Mouse (Mus musculus): ENCODE measurements around the gene Nbr1. TPM values are rescaled to one million over a fixed set of nuclear protein-coding genes. Genes with fewer than 3 reads are reported as not detected.
"Not testable (repeated sequence)": the region's sequence is repeated elsewhere in the genome, so short reads cannot be mapped to it uniquely, and the experiment has no call there.

Gene Nbr1
- polyA plus RNA-seq, 1 experiment from 2014 or later: 34.5 TPM

GRCm38 (mm10) chr11:101602491-101602890, 50.5 kb downstream of the Nbr1 start:
- Histone ChIP-seq H3K9ac (ENCODE audit: low read length) (no peak overlapping the region), H3K36me3 (ENCODE audit: control insufficient read depth, insufficient read depth, low read length) (no peaks in the 10 kb centered on the region), H3K9me3 (ENCODE audit: control insufficient read depth, low read length) (no peaks in the 10 kb centered on the region), H3K27me3 (ENCODE audit: control insufficient read depth, insufficient read depth, low read length) (no peaks in the 10 kb centered on the region), H3K27ac (replicated peaks) (no peak overlapping the region), H3K4me3 (ENCODE audit: low read depth, low read length) (no peak overlapping the region), H3K4me2 (replicated peaks; ENCODE audit: low read depth) (no peak overlapping the region), H3K4me1 (replicated peaks; ENCODE audit: control insufficient read depth, insufficient read depth) (no peaks in the 10 kb centered on the region)
- WGBS: 15% methylated on average over 3 of the region's 3 CpGs
- DNase-seq (ENCODE audit: low spot score) (peak; percentile 83), ATAC-seq (ENCODE audit: low FRiP score, low TSS enrichment) (no peak)
- no peak for TF ChIP-seq EP300 (optimal IDR thresholded peaks at IDR 0.05)
- TF ChIP-seq CTCF (IDR thresholded peaks at IDR 0.05; ENCODE audit: low read depth): no peak

- Histone ChIP-seq H3K4me3 (ENCODE audit: low read depth, low read length) (no peak overlapping the region), H3K4me2 (replicated peaks; ENCODE audit: low read depth) (peak overlapping the region; percentile 47), H3K36me3 (ENCODE audit: control insufficient read depth, insufficient read depth, low read length) (no peaks in the 10 kb centered on the region), H3K27ac (replicated peaks) (no peak overlapping the region), H3K9ac (ENCODE audit: low read length) (no peak overlapping the region), H3K4me1 (replicated peaks; ENCODE audit: control insufficient read depth, insufficient read depth) (no peaks in the 10 kb centered on the region), H3K9me3 (ENCODE audit: control insufficient read depth, low read length) (no peaks in the 10 kb centered on the region), H3K27me3 (ENCODE audit: control insufficient read depth, insufficient read depth, low read length) (no peaks in the 10 kb centered on the region)
- no peak for DNase-seq (ENCODE audit: low spot score)
- WGBS: 2% methylated on average over 3 of the region's 3 CpGs
- TF ChIP-seq CTCF (IDR thresholded peaks at IDR 0.05; ENCODE audit: low read depth) (no peak), EP300 (optimal IDR thresholded peaks at IDR 0.05) (no peak)
- ATAC-seq (ENCODE audit: low FRiP score, low TSS enrichment): no peak
These were observed 52.2 kb downstream of the Nbr1 start for GRCm38 (mm10) chr11:101604116-101604515.

GRCm38 (mm10) chr11:101604531-101605453, 52.8 kb downstream of the Nbr1 start:
- Histone ChIP-seq H3K4me2 (replicated peaks; ENCODE audit: low read depth) (peak overlapping the region; percentile 47), H3K4me3 (ENCODE audit: low read depth, low read length) (peak overlapping the region; percentile 25; the same call in 1 of the 2 replicates)
- H3K9me3 ChIP-seq (ENCODE audit: control insufficient read depth, low read length); H3K27me3 ChIP-seq (ENCODE audit: control insufficient read depth, insufficient read depth, low read length); H3K27ac ChIP-seq (replicated peaks); ATAC-seq (ENCODE audit: low FRiP score, low TSS enrichment); H3K9ac ChIP-seq (ENCODE audit: low read length); H3K4me1 ChIP-seq (replicated peaks; ENCODE audit: control insufficient read depth, insufficient read depth); H3K36me3 ChIP-seq (ENCODE audit: control insufficient read depth, insufficient read depth, low read length): not testable (repeated sequence)
- peak; percentile 85 for DNase-seq (ENCODE audit: low spot score)
- WGBS: 1% methylated on average over 30 of the region's 30 CpGs

- H3K27me3 ChIP-seq (ENCODE audit: control insufficient read depth, insufficient read depth, low read length); H3K27ac ChIP-seq (replicated peaks); H3K4me3 ChIP-seq (ENCODE audit: low read depth, low read length); H3K4me1 ChIP-seq (replicated peaks; ENCODE audit: control insufficient read depth, insufficient read depth); ATAC-seq (ENCODE audit: low FRiP score, low TSS enrichment); DNase-seq (ENCODE audit: low spot score); H3K9ac ChIP-seq (ENCODE audit: low read length); H3K36me3 ChIP-seq (ENCODE audit: control insufficient read depth, insufficient read depth, low read length); H3K4me2 ChIP-seq (replicated peaks; ENCODE audit: low read depth); H3K9me3 ChIP-seq (ENCODE audit: control insufficient read depth, low read length): not testable (repeated sequence)
- WGBS: 89% methylated on average over 4 of the region's 4 CpGs
These were observed 55.2 kb downstream of the Nbr1 start for GRCm38 (mm10) chr11:101607134-101607533.

GRCm38 (mm10) chr11:101610445-101610844, 58.5 kb downstream of the Nbr1 start:
- no peak for TF ChIP-seq CTCF (IDR thresholded peaks at IDR 0.05; ENCODE audit: low read depth)
- TF ChIP-seq EP300 (optimal IDR thresholded peaks at IDR 0.05): no peak
- Histone ChIP-seq H3K27me3 (ENCODE audit: control insufficient read depth, insufficient read depth, low read length) (no peaks in the 10 kb centered on the region), H3K9me3 (ENCODE audit: control insufficient read depth, low read length) (no peaks in the 10 kb centered on the region), H3K36me3 (ENCODE audit: control insufficient read depth, insufficient read depth, low read length) (no peaks in the 10 kb centered on the region), H3K4me3 (ENCODE audit: low read depth, low read length) (no peak overlapping the region), H3K9ac (ENCODE audit: low read length) (no peak overlapping the region), H3K4me2 (replicated peaks; ENCODE audit: low read depth) (no peak overlapping the region), H3K27ac (replicated peaks) (no peak overlapping the region), H3K4me1 (replicated peaks; ENCODE audit: control insufficient read depth, insufficient read depth) (no peaks in the 10 kb centered on the region)
- DNase-seq (ENCODE audit: low spot score): peak; percentile 37
- ATAC-seq (ENCODE audit: low FRiP score, low TSS enrichment): peak; percentile 54; the same call in 1 of the 2 replicates
- WGBS: 19% methylated on average over 11 of the region's 11 CpGs

GRCm38 (mm10) chr11:101613596-101613995, 61.6 kb downstream of the Nbr1 start:
- H3K9ac ChIP-seq (ENCODE audit: low read length): no peak overlapping the region
- WGBS: 77% methylated on average over 6 of the region's 6 CpGs
- TF ChIP-seq EP300 (optimal IDR thresholded peaks at IDR 0.05): no peak
- no peak for TF ChIP-seq CTCF (IDR thresholded peaks at IDR 0.05; ENCODE audit: low read depth)
- H3K4me2 ChIP-seq (replicated peaks; ENCODE audit: low read depth): no peak overlapping the region
- no peak overlapping the region for H3K27ac ChIP-seq (replicated peaks)
- no peaks in the 10 kb centered on the region for H3K4me1 ChIP-seq (replicated peaks; ENCODE audit: control insufficient read depth, insufficient read depth)
- H3K9me3 ChIP-seq (ENCODE audit: control insufficient read depth, low read length): no peaks in the 10 kb centered on the region
- DNase-seq (ENCODE audit: low spot score) (no peak), ATAC-seq (ENCODE audit: low FRiP score, low TSS enrichment) (no peak)
- no peak overlapping the region for H3K4me3 ChIP-seq (ENCODE audit: low read depth, low read length)
- no peaks in the 10 kb centered on the region for H3K27me3 ChIP-seq (ENCODE audit: control insufficient read depth, insufficient read depth, low read length)
- H3K36me3 ChIP-seq (ENCODE audit: control insufficient read depth, insufficient read depth, low read length): no peaks in the 10 kb centered on the region

Data from stomach, postnatal 0 days (tissue).